ENCODE assay signal across 34 mouse cellular contexts in genomic region chr11:93512843-93513242, GRCm38 (mm10).
"Had no signal": no experiment of that assay in that cellular context is flagged by ENCODE, and none has a peak within 500 bp of the region (broad histone marks: within the 10 kb centered on the region; RNA-seq: fewer than 3 reads in every experiment).

No protein-coding gene starts in this region.

- H3K27me3 ChIP-seq: heart, embryonic 12.5 days; heart, embryonic 13.5 days; heart, embryonic 15.5 days; hindbrain, embryonic 12.5 days; hindbrain, embryonic 13.5 days; hindbrain, embryonic 15.5 days; kidney, embryonic 15.5 days had no signal

- H3K4me2 ChIP-seq: heart, embryonic 11.5 days; heart, embryonic 12.5 days; heart, embryonic 13.5 days; heart, embryonic 15.5 days; hindbrain, embryonic 12.5 days; hindbrain, embryonic 13.5 days; hindbrain, embryonic 14.5 days; hindbrain, embryonic 15.5 days; kidney, embryonic 15.5 days had no signal

- H3K9ac ChIP-seq: heart, embryonic 12.5 days; heart, embryonic 13.5 days; heart, embryonic 15.5 days; hindbrain, embryonic 12.5 days; hindbrain, embryonic 13.5 days; hindbrain, embryonic 14.5 days; hindbrain, embryonic 15.5 days; kidney, embryonic 15.5 days had no signal

- ATAC-seq: hindbrain, embryonic 16.5 days; hindbrain, postnatal 0 days; inflammation-experienced regulatory T-cells, adult 6 months; intestine, embryonic 16.5 days; intestine, postnatal 0 days had no signal

- H3K36me3 ChIP-seq: heart, embryonic 10.5 days; heart, embryonic 12.5 days; heart, embryonic 13.5 days; heart, embryonic 15.5 days; hindbrain, embryonic 10.5 days; hindbrain, embryonic 12.5 days; hindbrain, embryonic 13.5 days; hindbrain, embryonic 15.5 days; kidney, embryonic 15.5 days had no signal

- DNase-seq: heart, postnatal 10 days; heart, postnatal 14 days; heart, postnatal 36 days; heart, postnatal 4 days; kidney, adult 11 months; kidney, adult 18-20 months; kidney, adult 2 months; kidney, adult 8-10 months; kidney, adult 9 months; kidney, postnatal 10 days; kidney, postnatal 14 days; kidney, postnatal 25 days; kidney, postnatal 36 days; kidney, postnatal 4 days; layer of hippocampus, adult 9-11 months; layer of hippocampus, postnatal 36 days had no signal

- H3K4me1 ChIP-seq: heart, embryonic 10.5 days; heart, embryonic 12.5 days; heart, embryonic 13.5 days; heart, embryonic 15.5 days; hindbrain, embryonic 10.5 days; hindbrain, embryonic 13.5 days; hindbrain, embryonic 15.5 days; kidney, embryonic 15.5 days had no signal

- H3K27ac ChIP-seq: heart, embryonic 10.5 days; heart, embryonic 13.5 days; heart, embryonic 15.5 days; hindbrain, embryonic 10.5 days; hindbrain, embryonic 12.5 days; hindbrain, embryonic 13.5 days; hindbrain, embryonic 14.5 days; hindbrain, embryonic 15.5 days; hindbrain, postnatal 0 days; kidney, embryonic 15.5 days; kidney, postnatal 0 days; layer of hippocampus, adult 2 months had no signal

- H3K4me3 ChIP-seq: heart, embryonic 10.5 days; heart, embryonic 12.5 days; heart, embryonic 13.5 days; heart, embryonic 15.5 days; hindbrain, embryonic 10.5 days; hindbrain, embryonic 12.5 days; hindbrain, embryonic 13.5 days; hindbrain, embryonic 15.5 days; kidney, embryonic 15.5 days; layer of hippocampus, adult 2 months had no signal

- H3K9me3 ChIP-seq: heart, embryonic 10.5 days; heart, embryonic 12.5 days; heart, embryonic 13.5 days; heart, embryonic 15.5 days; hindbrain, embryonic 10.5 days; hindbrain, embryonic 12.5 days; hindbrain, embryonic 13.5 days; hindbrain, embryonic 15.5 days; kidney, embryonic 15.5 days had no signal
